Mouse (Mus musculus): Measurements from ENCODE around the gene Sdccag8.

The Sdccag8 gene

DNA sequence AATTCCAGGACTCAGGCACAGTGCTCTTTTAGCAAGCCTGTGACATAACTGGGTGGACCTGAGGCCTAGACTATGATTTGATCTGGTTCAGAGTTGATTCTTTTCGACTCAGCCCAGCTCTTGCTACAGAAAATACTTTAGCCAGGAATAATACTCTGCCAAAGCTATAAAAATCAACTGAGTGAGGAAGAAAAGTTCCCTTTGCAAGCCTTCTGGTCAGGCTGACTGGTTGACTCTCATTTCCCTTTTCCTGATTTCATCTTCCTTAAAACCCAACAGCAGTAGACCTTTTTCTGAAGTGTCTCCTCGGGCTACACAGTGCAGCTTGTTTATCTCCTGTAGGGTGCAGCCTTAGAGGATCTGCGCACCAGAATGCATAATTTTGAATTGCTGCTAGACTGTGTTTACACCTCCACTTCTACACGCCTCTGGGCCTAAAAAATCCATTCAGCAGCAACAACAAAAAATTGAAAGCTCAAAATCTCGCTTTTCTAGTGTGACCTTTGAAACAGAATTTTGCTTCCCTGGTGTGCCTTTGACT is 13.6 kb downstream of the Sdccag8 start:
- no peak for DNase-seq (ENCODE audit: low read depth, low spot score)

- no peak for DNase-seq (ENCODE audit: low read depth, low spot score)
These were observed 14.2 kb downstream of the Sdccag8 start for GRCm38 (mm10) chr1:176828666-176829065.

GRCm38 (mm10) chr1:176832071-176832470 is 17.6 kb downstream of the Sdccag8 start:
- no peak for DNase-seq (ENCODE audit: low read depth, low spot score)

GRCm38 (mm10) chr1:176832607-176833006 is 18.1 kb downstream of the Sdccag8 start:
- DNase-seq (ENCODE audit: low read depth, low spot score), result no peak

DNA sequence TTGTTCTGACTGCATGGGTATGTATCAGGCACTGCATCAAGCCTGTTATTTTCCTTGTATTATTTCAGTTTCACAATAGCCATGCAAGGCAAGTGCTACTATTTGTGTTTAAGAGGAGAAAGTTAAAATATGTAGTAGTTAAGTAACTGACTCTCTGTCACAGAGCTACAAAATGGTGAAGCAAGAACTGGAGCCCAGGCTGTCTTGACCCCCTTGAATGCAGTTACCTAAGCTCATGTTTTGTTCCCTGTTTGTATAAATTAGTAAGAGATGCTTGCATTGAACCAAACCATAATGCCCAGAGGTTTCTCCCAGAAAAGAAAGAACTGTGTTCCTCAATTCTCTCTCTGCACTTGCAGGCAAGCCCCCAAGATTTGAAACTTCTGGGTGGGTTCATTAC is 18.8 kb downstream of the Sdccag8 start:
- DNase-seq (ENCODE audit: low read depth, low spot score), result no peak

DNA sequence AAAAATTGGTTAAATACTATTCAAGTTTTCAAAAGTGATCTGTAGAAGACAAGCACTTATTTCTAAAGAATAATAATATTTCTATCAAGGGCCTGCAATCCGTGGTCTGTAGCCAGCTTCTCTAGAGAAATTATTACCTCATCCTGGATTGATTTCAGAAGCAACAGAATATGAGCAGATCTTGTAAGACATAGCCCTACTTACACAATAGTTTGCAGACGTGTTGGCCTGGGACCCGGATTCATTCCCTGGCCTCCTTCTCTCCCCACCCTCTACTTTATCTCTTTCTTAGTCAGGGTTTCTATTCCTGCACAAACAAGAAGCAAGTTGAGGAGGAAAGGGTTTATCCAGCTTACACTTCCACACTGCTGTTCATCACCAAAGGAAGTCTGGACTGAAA is 19.5 kb downstream of the Sdccag8 start:
- no peak for DNase-seq (ENCODE audit: low read depth, low spot score)

DNA sequence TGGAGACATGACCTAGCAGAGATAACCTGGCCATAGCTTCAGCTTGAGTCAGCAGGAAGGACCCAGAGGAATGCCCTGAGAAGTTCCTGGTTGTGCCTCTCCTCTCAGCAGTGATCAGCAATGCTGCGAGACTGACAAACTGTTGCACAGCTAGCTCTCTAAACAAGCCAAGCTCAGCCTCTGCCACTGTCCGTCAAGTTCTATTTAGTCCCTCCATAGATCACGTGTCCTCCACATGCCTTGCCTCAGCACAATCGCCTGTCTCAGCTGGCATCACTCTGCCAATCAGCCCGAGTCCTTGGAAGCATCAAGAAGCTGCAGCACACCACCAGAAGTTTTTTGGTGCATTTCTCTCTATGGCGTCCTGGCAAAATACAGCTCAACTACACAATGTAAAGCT is 20.4 kb downstream of the Sdccag8 start:
- peak; percentile 60 for DNase-seq (ENCODE audit: low read depth, low spot score)

- DNase-seq (ENCODE audit: low read depth, low spot score), result peak; percentile 67
These were observed 21.2 kb downstream of the Sdccag8 start for GRCm38 (mm10) chr1:176835501-176836294.

DNA sequence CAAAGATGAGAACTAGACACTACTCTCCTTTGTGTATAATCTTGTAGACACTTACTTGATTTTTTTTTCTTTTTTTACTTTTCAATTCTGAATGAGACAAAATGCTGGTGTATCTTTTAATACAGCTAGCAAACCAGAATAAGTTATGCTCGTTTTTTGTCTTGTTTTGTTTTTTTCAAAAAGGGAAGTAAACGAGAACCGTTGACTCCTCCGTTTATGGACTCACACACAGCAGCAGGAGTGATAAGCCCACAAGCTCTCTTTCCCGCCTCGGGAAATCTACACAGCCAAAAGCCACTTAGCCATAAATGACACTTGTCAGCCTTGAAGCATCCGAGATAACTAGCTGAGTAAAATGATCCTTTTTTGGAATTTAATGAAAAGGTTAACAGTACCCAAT is 22.1 kb downstream of the Sdccag8 start:
- peak; percentile 72 for DNase-seq (ENCODE audit: low read depth, low spot score)

DNA sequence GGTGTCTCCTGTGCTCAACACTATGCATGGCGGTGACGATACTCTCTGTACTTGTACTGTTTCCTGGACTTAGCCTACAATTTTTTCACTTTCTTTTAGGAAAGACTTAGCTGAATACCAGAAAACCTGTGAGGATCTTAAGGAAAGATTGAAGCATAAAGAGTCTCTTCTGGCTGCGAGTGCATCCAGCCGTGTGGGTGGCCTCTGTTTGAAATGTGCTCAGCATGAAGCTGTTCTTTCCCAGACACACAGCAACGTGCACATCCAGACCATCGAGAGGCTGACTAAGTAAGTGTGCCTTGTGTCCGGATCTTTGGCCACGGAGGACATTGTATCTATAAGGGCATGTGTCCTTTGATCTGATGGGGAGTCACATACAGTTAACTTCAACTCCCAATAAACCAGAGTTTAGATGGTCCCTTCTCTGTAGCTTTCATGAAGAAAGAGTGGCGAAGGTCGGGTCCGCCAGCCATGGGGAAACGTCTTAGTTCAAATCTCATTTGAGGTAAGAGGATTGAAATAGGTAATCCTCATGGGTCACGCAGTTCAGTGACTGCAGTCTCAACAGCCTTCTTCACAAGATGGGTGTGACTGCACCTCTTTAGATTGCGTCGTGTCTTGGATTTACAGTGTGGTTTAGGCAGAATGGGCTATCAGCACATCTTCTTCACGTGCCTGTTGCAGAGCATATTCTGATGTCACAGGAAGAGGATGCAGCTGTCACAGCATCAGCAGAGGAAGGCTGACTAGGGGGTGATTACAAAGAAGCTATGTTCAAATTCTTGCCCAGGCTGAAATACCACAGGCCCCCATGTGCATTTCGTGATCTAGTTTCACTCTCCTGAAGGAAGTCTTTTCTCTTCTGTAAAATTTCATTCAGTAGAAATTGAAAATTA is 30.9 kb downstream of the Sdccag8 start:
- DNase-seq (ENCODE audit: low read depth, low spot score), result no peak

- DNase-seq (ENCODE audit: low read depth, low spot score), result no peak
These were observed 32.8 kb downstream of the Sdccag8 start for GRCm38 (mm10) chr1:176847118-176847859.

DNA sequence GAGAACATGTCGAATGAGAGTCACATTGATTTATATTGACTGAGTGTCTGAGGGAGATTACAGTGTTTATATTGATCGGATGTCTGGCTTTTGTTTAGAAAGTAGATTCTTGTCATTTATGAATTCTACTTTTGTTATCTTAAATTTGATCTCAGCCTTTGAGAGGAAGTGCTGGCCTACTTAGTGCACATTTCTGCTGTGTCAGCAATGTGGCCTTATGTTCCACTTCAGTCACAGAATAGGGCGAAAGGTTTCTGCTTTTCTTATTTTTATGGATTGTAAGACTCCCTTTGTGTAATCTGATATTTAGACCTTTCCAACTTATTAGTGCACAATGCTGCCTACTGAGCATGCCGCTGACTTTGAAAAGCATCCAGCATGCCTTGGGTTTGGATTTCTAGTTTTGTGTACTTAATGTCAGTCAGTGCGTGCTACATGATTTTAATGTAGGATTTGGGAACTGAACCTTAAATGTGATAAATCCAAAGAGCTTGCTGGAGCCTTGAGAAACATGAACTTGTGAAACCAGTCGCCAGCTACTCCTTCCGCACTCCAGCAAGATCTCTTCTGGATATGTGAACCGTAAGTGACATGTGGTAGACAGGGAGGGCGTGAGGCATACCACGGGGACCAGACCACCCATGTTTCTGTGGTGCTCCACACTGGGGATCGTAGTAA is 34.3 kb downstream of the Sdccag8 start:
- DNase-seq (ENCODE audit: low read depth, low spot score), result no peak

DNA sequence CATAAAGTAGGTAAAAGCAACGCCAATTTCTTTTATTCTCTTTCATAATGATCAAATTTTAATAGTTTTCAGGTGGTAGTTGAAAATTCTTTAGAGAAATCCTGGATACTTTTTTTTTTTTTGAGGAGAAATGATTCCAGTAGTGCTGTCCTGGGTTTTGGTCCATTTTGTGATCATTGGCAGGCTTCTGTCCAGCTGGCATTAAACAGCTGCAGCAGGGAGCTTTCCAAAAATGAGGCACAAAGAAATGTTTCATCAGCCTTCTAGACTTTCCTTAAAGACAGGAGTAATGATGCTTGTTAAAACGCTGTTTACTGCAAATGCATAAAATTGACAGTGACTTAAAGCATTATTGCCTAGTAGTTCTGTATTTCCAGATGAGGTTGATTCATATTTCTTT is 34.9 kb downstream of the Sdccag8 start:
- DNase-seq (ENCODE audit: low read depth, low spot score), result no peak

DNA sequence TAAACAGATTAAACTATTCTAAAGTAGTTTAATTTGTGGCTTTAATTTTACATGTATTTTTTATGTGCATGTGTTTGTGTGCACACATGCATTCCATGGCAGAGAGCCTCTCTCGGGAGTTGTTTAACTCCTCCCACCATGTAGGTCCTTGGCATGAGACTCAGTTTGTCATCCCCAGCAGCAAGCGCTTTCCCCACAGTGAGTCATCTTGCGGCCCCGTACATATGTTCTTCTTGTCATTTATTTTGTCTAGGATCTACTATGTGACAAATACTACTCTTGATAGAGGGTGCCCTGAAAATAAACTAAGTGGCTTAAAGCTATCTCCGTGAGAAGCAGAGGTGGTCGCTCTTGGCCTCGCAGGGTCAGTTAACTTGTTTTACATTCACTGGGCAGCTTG is 36.9 kb downstream of the Sdccag8 start:
- no peak for DNase-seq (ENCODE audit: low read depth, low spot score)

DNA sequence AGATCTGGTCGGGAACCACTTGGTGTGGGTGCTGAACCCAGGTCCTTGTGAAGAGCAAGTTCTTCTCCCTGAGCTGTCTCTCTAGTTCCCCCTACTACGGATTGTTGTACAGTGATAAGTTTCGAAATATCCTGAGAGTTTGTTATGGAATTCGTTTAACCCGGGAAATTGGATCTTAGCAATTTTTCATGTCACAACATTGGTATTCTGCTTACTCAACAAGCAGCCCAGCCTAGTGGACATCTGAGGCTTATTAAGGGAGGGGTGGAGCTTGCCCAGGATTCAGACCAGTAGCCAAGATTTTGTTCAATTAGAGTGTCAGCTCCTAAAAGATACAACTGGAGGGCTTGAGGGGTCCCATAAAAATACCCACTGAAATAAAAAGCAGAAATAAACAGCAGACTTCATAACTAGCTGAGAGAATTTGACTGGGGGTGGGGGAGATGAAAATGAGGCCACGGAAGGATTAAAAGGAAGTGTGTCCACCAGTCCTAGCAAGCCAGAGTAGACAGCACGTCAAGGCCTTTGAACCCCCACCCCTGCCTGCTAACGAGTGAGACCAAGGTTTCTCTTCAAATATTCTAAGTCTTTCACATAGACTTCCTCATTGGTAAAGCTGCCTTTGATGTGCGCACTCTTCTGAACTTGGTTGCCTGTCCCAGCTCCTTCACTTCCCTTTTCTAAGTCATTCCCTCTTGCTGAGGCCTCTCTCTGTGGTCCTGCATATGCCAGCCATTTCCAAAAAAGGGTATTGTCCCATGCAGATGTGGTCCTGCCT is 38.5 kb downstream of the Sdccag8 start:
- no peak for DNase-seq (ENCODE audit: low read depth, low spot score)

DNA sequence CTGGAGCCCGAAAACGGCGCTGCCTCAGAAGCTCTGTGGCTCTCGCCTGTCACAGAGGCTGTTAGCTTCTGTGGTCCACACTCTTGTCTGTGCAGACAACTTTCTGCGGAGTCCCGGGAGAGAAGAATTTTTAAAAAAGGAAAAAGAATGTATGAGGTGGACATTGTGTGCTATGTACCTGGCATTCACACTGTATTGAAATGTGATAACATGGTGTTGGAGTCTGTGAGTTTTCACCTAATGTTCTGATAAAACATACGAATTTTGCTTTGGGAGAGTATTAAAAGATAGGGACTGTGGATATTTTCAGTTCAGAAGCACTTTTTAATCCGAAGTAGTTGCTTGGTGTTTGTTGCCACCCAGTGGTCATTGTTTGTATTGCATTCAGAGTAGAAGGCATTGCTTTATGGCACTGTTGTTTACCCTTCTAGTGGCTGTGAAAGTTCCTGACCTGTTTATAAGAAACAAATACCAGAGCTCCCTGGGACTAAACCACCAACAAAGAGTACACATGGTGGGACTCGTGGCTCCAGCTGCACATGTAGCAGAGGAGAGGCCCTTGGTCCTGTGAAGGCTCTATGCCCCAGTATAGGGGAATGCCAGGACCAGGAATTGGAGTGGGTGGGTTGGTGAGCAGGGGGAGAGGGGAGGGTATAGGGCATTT is 47.7 kb downstream of the Sdccag8 start:
- DNase-seq (ENCODE audit: low read depth, low spot score), result peak; percentile 78

- no peak for DNase-seq (ENCODE audit: low read depth, low spot score)
These were observed 56.0 kb downstream of the Sdccag8 start for GRCm38 (mm10) chr1:176870501-176870900.

- DNase-seq (ENCODE audit: low read depth, low spot score), result no peak
These were observed 57.5 kb downstream of the Sdccag8 start for GRCm38 (mm10) chr1:176871975-176872374.

DNA sequence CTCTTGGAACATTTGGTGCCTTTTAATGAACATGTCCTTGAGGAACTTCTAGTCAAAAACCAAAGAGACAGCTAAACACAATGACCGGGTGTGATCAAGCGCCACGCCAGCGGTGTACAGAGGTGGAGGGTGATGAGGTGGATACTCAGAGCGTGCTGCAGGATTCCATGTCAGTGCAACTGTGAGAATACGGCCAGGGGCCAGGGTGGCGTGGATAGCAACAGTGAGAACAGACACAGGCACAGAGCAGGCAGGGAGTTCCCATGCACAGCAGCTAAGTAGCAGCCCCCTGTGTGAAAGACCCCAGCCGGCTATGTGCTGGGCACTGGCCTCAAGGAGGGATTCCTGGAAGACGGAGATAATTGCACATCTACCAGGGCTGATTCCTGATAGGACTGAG is 59.0 kb downstream of the Sdccag8 start:
- DNase-seq (ENCODE audit: low read depth, low spot score), result no peak

DNA sequence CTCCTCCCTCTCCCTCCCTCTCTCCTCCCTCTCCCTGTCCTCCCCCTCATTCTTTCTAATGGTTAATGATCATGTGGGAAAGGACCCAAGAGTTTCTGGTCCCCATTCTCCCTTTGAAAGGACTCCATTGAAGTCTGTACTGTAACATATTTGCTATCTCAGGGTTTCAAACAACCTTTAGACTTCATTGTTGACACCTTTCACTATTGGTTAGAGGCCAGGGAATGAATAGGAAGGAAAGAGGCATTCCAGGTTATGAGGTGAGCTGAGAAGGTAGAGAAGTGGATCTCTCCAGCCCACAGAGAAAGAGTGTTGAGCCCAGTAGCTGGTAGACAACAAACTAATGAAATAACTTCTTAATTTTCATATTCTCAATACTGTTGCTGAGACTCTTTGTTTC is 59.7 kb downstream of the Sdccag8 start:
- no peak for DNase-seq (ENCODE audit: low read depth, low spot score)

Data from A20 (cell line).